Mouse (Mus musculus): ENCODE measurements around the gene Bsn. TPM values are rescaled to one million over a fixed set of nuclear protein-coding genes. Genes with fewer than 3 reads are reported as not detected.

Bsn gene
- polyA plus RNA-seq, 1 experiment from 2014 or later = 1.3 TPM

Small RNAs within 50 kb of the gene (microRNA-seq; reads per million reads assigned to microRNA genes)
- gene Gm47303 (ENCODE audit: borderline number of aligned reads) (not detected), gene Mir7088 (ENCODE audit: borderline number of aligned reads) (not detected)

Other genes with a start within 250 kb of the Bsn start
- 16.6 and 18.7 TPM in 2 replicates for gene Traip, start 240.2 kb downstream of the Bsn start, polyA plus RNA-seq (2015; fragmentation: Nextera tagmentation; extraction: Ambion mirVana)
- gene Uba7, start 214.9 kb downstream of the Bsn start, polyA plus RNA-seq (2015; fragmentation: Nextera tagmentation; extraction: Ambion mirVana) = 22.4 and 28.0 TPM in 2 replicates
- gene Gm20661, start 207.3 kb downstream of the Bsn start, polyA plus RNA-seq (2015; fragmentation: Nextera tagmentation; extraction: Ambion mirVana) = 6.4 and 6.9 TPM in 2 replicates
- gene Inka1, start 204.5 kb downstream of the Bsn start, polyA plus RNA-seq (2015; fragmentation: Nextera tagmentation; extraction: Ambion mirVana) = 90.4 and 97.1 TPM in 2 replicates
- 9.5 and 12.7 TPM in 2 replicates for gene Cdhr4, start 197.9 kb downstream of the Bsn start, polyA plus RNA-seq (2015; fragmentation: Nextera tagmentation; extraction: Ambion mirVana)
- gene Gm20662, start 194.0 kb downstream of the Bsn start, polyA plus RNA-seq (2015; fragmentation: Nextera tagmentation; extraction: Ambion mirVana) = 0.52 and 0.64 TPM in 2 replicates
- 67.9 and 68.7 TPM in 2 replicates for gene Ip6k1, start 187.9 kb downstream of the Bsn start, polyA plus RNA-seq (2015; fragmentation: Nextera tagmentation; extraction: Ambion mirVana)
- gene Gmppb, start 141.1 kb downstream of the Bsn start, polyA plus RNA-seq (2015; fragmentation: Nextera tagmentation; extraction: Ambion mirVana) = 38.4 and 40.5 TPM in 2 replicates
- gene Amigo3, start 137.2 kb downstream of the Bsn start, polyA plus RNA-seq (2015; fragmentation: Nextera tagmentation; extraction: Ambion mirVana) = 4.0 and 5.0 TPM in 2 replicates
- 3.1 and 3.5 TPM in 2 replicates for gene Mst1, start 109.9 kb downstream of the Bsn start, polyA plus RNA-seq (2015; fragmentation: Nextera tagmentation; extraction: Ambion mirVana)
- 28.7 and 34.9 TPM in 2 replicates for gene Rnf123, start 107.0 kb downstream of the Bsn start, polyA plus RNA-seq (2015; fragmentation: Nextera tagmentation; extraction: Ambion mirVana)
- gene Apeh, start 95.8 kb downstream of the Bsn start, polyA plus RNA-seq (2015; fragmentation: Nextera tagmentation; extraction: Ambion mirVana) = 48.3 and 51.2 TPM in 2 replicates
- 84.0 and 85.9 TPM in 2 replicates for gene Dag1, start 73.6 kb upstream of the Bsn start, polyA plus RNA-seq (2015; fragmentation: Nextera tagmentation; extraction: Ambion mirVana)
- gene Nicn1, start 100.0 kb upstream of the Bsn start, polyA plus RNA-seq (2015; fragmentation: Nextera tagmentation; extraction: Ambion mirVana) = 41.7 and 42.9 TPM in 2 replicates
- 10.8 and 11.2 TPM in 2 replicates for gene Amt, start 106.5 kb upstream of the Bsn start, polyA plus RNA-seq (2015; fragmentation: Nextera tagmentation; extraction: Ambion mirVana)
- 452 and 468 TPM in 2 replicates for gene Rhoa, start 115.7 kb upstream of the Bsn start, polyA plus RNA-seq (2015; fragmentation: Nextera tagmentation; extraction: Ambion mirVana)
- 41.3 and 51.6 TPM in 2 replicates for gene Tcta, start 115.8 kb upstream of the Bsn start, polyA plus RNA-seq (2015; fragmentation: Nextera tagmentation; extraction: Ambion mirVana)
- gene Gpx1, start 148.5 kb upstream of the Bsn start, polyA plus RNA-seq (2015; fragmentation: Nextera tagmentation; extraction: Ambion mirVana) = 713 and 715 TPM in 2 replicates
- gene Usp4, start 157.5 kb upstream of the Bsn start, polyA plus RNA-seq (2015; fragmentation: Nextera tagmentation; extraction: Ambion mirVana) = 97.5 and 99.4 TPM in 2 replicates
- gene 1700102P08Rik, start 202.4 kb upstream of the Bsn start, polyA plus RNA-seq (2015; fragmentation: Nextera tagmentation; extraction: Ambion mirVana) = 1.0 and 1.1 TPM in 2 replicates
- gene Ccdc36, start 238.1 kb upstream of the Bsn start, polyA plus RNA-seq (2015; fragmentation: Nextera tagmentation; extraction: Ambion mirVana) = 1.2 and 1.3 TPM in 2 replicates
- not detected in 2 replicates for gene BC048562, start 246.1 kb upstream of the Bsn start, polyA plus RNA-seq (2015; fragmentation: Nextera tagmentation; extraction: Ambion mirVana)

Data from embryonic facial prominence, embryonic 15.5 days (tissue).